Mouse (Mus musculus): ENCODE measurements at regions not wholly inside any gene's neighbourhood (a gene's known extent, or its start where the extent isn't known, plus 50 kb on each side); places are given as distances from the start of the nearest gene placed in this dataset.
"Not testable (repeated sequence)": the region's sequence is repeated elsewhere in the genome, so short reads cannot be mapped to it uniquely, and the experiment has no call there.

DNA sequence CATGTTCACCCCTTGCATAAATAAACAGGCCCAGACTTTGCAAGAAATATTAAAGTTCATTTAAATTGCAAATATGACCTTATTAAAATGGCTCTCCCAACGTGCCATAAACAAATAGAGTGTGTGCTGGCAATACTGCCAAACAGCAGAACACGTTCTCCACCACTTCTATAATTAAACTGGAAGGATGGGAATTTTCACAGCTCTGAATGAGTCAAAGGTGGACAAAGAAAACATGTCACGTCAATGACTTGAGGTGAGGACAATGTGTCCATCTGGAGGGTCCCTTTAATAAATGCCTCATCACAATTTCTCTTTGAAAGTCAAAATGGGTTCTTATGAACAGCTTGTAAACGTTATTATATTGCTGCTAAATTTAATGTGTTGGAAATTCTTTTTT, 114.8 kb downstream of the Galc start:
- DNase-seq = no peak

DNA sequence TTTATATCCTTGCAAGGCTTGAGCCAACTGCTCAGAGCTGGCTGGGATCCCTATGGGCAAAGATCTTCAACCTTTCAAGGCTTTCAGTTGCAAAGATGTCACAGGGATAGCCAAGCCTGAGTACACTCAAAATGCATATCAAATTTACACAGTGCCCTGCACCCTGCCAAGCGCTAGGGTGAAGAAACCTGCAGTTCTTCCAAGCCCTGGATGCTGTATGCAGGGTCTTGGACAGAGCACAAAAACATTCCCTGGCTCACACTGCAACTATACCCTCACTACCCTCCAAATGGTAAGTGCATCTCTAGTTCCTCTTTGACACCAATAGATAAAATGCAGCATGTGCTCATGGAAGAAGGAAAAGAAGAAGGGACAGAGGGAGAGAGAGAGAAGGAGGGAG, 116.1 kb downstream of the Galc start:
- no peak for DNase-seq

DNA sequence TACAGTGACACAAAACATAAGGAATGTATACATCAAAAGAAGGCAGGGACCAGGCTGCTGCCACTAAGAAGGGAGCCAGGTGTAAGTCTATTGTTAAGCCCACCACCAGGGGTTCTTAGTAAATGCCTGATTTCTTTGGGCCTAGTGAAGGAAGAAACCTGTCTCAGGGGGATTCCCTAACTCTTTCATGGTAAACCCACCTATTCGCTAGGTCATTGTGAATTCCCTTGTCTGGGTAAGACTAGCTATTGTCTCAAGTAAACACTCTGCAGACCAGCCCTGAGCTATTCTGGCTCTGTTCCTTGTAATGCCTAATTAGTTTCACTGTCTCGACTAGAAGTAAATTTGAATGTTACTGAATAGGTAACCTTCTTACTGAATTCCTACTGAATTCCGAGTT, 119.4 kb downstream of the Galc start:
- DNase-seq = not testable (repeated sequence)

DNA sequence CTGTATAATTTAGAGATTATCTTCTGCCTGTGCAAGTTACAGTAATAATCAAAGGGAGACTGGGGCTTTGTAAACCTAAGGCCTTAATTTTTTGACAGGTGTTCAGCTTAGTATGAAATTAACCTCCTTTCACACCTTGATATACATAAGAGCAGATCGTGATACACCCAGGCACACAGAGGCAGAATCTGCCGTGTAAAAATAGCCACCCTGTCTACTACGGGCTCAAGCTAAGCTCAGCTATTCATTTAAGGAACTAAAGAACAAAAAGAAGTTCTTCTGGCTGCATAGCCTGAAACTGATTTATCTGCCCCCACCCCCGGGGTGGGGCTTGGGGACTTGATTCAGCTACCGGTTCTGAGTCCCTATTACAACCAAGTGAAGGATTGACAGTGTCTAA, 128.0 kb downstream of the Galc start:
- DNase-seq = no peak

DNA sequence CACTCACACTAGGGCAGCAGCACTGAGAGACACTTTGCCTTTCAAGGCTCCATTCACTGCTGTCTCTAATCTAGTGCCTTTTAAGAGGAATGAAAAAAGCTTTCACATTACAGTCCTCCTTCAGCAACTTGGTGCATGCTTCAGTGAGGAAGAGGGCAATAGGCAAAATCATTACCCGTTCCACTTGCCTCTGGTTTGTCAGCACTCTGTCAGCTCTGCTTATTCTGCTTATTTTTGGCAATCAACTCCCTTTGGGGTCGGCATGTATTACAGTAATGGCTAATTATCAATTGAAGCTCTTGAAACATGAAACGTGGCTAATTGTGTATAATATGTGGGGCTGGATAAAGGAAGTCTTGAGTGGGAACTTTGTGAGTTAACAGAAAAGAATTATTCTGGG, 135.7 kb downstream of the Galc start:
- no peak for DNase-seq

DNA sequence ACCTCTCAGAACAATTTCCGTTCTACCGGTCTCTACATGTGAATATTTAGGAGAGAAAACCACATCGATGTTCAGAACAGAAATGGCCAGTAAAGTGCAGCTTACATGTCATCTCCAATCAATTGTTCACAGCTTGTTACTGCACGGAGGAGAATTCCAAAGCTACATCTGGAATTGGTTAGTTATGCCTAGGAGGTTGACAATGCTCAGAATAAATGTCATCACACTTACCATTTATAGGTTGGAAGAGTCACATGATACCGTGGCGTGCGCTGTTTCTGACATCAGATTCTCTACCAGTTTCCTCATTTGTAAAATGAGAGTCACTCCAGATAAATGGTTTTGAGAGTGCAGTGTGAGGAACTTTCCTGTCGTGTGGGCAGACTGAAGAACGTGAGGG, 151.2 kb downstream of the Galc start:
- no peak for DNase-seq

GRCm38 (mm10) chr12:98106789-98107684, 152.2 kb downstream of the Galc start:
- DNase-seq = no peak

DNA sequence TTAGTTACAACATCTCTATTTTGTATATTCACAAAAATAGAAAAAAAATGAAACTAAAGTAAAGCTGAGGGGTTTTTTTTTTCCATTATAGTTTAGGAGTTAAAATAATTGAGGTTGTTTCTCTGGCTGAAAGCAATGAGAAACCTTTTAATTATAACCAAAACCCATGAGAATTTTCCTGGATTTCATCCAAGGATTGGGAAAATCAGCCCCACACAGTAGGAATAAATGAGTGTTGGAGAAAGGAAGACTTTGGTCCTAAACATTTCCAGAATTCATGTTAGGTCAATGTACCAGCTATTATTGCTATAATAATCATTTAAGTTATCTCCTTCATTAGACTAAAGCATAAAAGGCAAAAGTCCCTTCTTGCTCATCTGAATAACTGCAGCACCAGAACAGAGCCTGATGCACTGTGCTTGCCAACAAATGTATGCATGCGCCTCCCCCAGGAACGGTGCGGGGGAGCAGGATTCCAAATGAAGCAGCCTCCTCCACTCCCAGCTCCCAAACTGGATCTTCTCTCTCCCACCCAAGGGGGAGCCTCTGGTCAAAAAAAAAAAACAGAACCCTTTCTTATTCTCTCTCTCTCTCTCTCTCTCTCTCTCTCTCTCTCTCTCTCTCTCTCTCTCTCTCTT, 153.0 kb downstream of the Galc start:
- DNase-seq = no peak

DNA sequence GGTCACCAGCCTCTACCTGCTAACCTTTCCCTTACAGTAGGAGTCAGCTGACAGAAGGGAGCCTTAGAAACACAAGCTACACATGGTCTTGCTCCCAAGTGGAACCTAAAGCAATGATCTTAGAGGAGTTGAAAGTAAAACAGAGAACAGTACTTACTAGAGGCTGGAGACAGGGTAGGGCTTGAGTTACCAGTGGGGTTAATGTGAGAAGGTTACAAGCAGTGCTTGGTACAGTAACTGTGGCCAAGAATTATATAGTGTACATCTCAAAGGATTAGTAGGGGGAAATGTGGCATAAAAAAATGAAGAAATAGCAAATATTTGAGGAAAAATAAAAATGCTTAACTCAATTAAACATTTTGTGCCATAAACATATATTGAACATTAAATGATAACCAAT, 153.5 kb downstream of the Galc start:
- no peak for DNase-seq

- no peak for DNase-seq
Measured at GRCm38 (mm10) chr12:98090171-98090570, 169.1 kb downstream of the Galc start.

DNA sequence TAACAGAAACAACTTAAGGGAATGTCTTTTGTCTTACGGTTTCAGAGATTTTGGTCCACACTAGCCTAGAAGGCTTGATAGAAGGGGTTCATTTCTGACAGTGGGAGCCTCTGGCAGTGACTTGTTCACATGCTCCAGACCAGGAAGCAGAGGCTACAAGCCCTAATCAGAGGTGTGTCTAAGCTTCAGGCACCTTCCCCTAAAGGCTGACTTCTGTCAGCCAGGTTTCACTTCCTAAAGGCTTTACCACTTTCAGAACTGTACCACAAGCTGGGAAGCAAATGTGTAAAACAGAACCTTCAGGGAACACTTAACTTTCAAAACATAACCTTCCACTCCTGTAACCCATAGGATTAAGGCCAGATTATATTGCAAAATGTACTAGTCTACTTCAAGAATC, 180.9 kb downstream of the Galc start:
- no peak for DNase-seq

GRCm38 (mm10) chr12:98075580-98075979, 183.7 kb downstream of the Galc start:
- DNase-seq = no peak

GRCm38 (mm10) chr12:98069110-98069509, 190.1 kb downstream of the Galc start:
- no peak for DNase-seq

- DNase-seq = no peak
Measured at GRCm38 (mm10) chr12:98059419-98060180, 199.7 kb downstream of the Galc start.

DNA sequence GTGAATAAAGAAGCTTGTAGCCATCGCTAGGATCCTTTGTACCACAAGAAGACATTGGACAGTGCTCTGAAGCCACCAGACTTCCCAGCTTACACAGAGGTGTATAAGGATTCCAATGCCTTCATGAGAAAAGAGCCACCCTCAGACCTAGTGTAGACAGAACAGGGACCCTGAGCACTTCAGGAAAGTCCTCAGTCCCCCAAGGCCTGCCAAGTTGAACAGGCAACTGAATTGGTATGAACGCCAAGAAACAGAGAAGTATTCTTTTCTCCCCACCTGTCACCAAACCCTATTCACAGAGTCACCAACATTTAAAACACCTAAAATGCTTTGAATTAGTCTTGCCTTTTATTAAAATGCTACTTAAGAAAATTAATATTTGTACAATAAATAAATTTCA, 200.3 kb downstream of the Galc start:
- DNase-seq = no peak

DNA sequence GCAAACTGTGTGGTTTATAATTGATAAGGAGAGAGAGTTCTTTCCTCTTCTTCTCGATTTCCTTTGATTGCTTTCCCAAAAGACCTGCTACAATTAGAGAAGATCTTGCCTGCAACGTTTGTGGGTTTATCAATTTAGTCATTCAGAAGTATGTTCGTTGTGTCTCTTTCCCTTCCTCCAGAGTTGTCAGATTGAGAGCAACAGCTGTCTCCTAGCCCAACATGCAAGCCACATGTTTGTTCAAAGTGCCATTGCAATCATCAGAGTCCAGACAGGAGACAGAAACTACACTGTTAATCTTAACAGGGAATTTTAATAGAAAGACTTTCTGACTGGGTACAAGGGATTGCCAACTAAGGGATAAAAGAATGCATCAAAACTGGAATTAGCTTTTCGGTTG, 208.3 kb downstream of the Galc start:
- no peak for DNase-seq

DNA sequence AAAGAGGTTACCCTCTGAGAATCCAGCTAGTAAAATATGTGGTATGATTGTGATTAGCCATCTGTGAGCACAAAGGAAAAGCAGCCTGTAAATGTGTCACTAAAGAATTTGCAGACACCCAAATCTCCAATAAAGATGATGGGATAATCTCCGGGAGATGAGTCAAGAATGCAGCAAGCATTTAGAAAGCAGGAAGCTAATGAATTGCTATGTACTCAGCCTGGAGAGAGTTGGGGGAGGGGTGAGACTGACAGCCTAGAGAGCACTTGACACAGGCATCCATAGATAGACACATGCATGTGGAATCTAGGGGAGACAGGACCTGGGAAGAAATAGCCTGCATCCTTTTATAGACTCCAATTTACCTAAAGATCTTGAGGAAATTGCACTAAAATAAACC, 208.8 kb downstream of the Galc start:
- no peak for DNase-seq

GRCm38 (mm10) chr12:98050057-98050456, 209.2 kb downstream of the Galc start:
- DNase-seq = no peak

- DNase-seq = no peak
Measured at GRCm38 (mm10) chr12:98047765-98048164, 211.5 kb downstream of the Galc start.

- no peak for DNase-seq
Measured at GRCm38 (mm10) chr12:98046459-98047440, 212.5 kb downstream of the Galc start.

- DNase-seq = no peak
Measured at GRCm38 (mm10) chr12:98045784-98046458, 213.3 kb downstream of the Galc start.

GRCm38 (mm10) chr12:98043436-98043835, 215.8 kb downstream of the Galc start:
- DNase-seq = no peak

All from kidney, adult 11 months (tissue).